Mouse (Mus musculus): Measurements from ENCODE around the gene Slc17a2. TPM values are rescaled to one million over a fixed set of nuclear protein-coding genes. Genes with fewer than 3 reads are reported as not detected.
"Not testable (repeated sequence)": the region's sequence is repeated elsewhere in the genome, so short reads cannot be mapped to it uniquely, and the experiment has no call there.

Slc17a2 gene
- polyA plus RNA-seq, 1 experiment from 2014 or later, result not detected

- H3K4me1 ChIP-seq, result peaks cover 43% of the 10 kb centered on the region
- 33% methylated on average over 12 of the region's 12 CpGs for WGBS
- H3K9me3 ChIP-seq, result no peaks in the 10 kb centered on the region
- H3K27me3 ChIP-seq (ENCODE audit: poor library complexity, severe bottlenecking), result no peaks in the 10 kb centered on the region
- H3K36me3 ChIP-seq (replicated peaks), result no peaks in the 10 kb centered on the region
- peak overlapping the region; percentile 61 for H3K4me3 ChIP-seq
- peak overlapping the region; percentile 91 for H3K27ac ChIP-seq
- peak; percentile 56 for DNase-seq (ENCODE audit: extremely low spot score, low spot score)
Observed at GRCm38 (mm10) chr13:23764324-23765171, 42.2 kb upstream of the Slc17a2 start.

- peak overlapping the region; percentile 61; the same call in 1 of the 2 replicates for H3K4me3 ChIP-seq
- peaks cover 37% of the 10 kb centered on the region for H3K4me1 ChIP-seq
- WGBS, result 57% methylated on average over 1 of the region's 1 CpGs
- H3K36me3 ChIP-seq (replicated peaks), result no peaks in the 10 kb centered on the region
- no peaks in the 10 kb centered on the region for H3K9me3 ChIP-seq
- peak overlapping the region; percentile 91 for H3K27ac ChIP-seq
- DNase-seq (ENCODE audit: extremely low spot score, low spot score), result no peak
- no peaks in the 10 kb centered on the region for H3K27me3 ChIP-seq (ENCODE audit: poor library complexity, severe bottlenecking)
Observed at GRCm38 (mm10) chr13:23765172-23765513, 41.6 kb upstream of the Slc17a2 start.

- no peak overlapping the region for H3K27ac ChIP-seq
- no peak for DNase-seq (ENCODE audit: extremely low spot score, low spot score)
Observed at GRCm38 (mm10) chr13:23766772-23767171, 40.0 kb upstream of the Slc17a2 start.

GRCm38 (mm10) chr13:23768834-23769397 lies 37.9 kb upstream of the Slc17a2 start:
- H3K9me3 ChIP-seq, result no peaks in the 10 kb centered on the region
- H3K4me3 ChIP-seq, result no peak overlapping the region
- 44% methylated on average over 5 of the region's 5 CpGs for WGBS
- peaks cover 28% of the 10 kb centered on the region for H3K4me1 ChIP-seq
- no peak for DNase-seq (ENCODE audit: extremely low spot score, low spot score)
- H3K27me3 ChIP-seq (ENCODE audit: poor library complexity, severe bottlenecking), result no peaks in the 10 kb centered on the region
- no peak overlapping the region for H3K27ac ChIP-seq
- no peaks in the 10 kb centered on the region for H3K36me3 ChIP-seq (replicated peaks)

More at GRCm38 (mm10) chr13:23766772-23767171, 40.0 kb upstream of the Slc17a2 start:
- peaks cover 32% of the 10 kb centered on the region for H3K4me1 ChIP-seq
- no peaks in the 10 kb centered on the region for H3K36me3 ChIP-seq (replicated peaks)
- H3K4me3 ChIP-seq, result no peak overlapping the region
- no peaks in the 10 kb centered on the region for H3K9me3 ChIP-seq
- H3K27me3 ChIP-seq (ENCODE audit: poor library complexity, severe bottlenecking), result no peaks in the 10 kb centered on the region

- not testable (repeated sequence) for H3K4me3 ChIP-seq; H3K36me3 ChIP-seq (replicated peaks); H3K9me3 ChIP-seq; H3K27me3 ChIP-seq (ENCODE audit: poor library complexity, severe bottlenecking); DNase-seq (ENCODE audit: extremely low spot score, low spot score); H3K27ac ChIP-seq
- peaks cover 21% of the 10 kb centered on the region for H3K4me1 ChIP-seq
- 79% methylated on average over 2 of the region's 2 CpGs for WGBS
Observed at GRCm38 (mm10) chr13:23769613-23770012, 37.2 kb upstream of the Slc17a2 start, which contains the start of gene Trim38. Gene Trim38, plus strand, starts transcription at chr13:23769913.

- H3K4me3 ChIP-seq, result peak overlapping the region; percentile 27; the same call in 1 of the 2 replicates
Observed at GRCm38 (mm10) chr13:23772561-23773313, 34.1 kb upstream of the Slc17a2 start.

GRCm38 (mm10) chr13:23778339-23778738 lies 28.5 kb upstream of the Slc17a2 start:
- H3K27ac ChIP-seq, result no peak overlapping the region
- no peaks in the 10 kb centered on the region for H3K9me3 ChIP-seq
- H3K4me3 ChIP-seq, result no peak overlapping the region
- H3K36me3 ChIP-seq (replicated peaks), result no peaks in the 10 kb centered on the region
- H3K4me1 ChIP-seq, result 0 out of 2 replicates have a peak, but pooled peaks cover 3% of the 10 kb centered on the region
- H3K27me3 ChIP-seq (ENCODE audit: poor library complexity, severe bottlenecking), result no peaks in the 10 kb centered on the region
- 95% methylated on average over 7 of the region's 7 CpGs for WGBS
- no peak for DNase-seq (ENCODE audit: extremely low spot score, low spot score)

More at GRCm38 (mm10) chr13:23772561-23773313, 34.1 kb upstream of the Slc17a2 start:
- no peaks in the 10 kb centered on the region for H3K9me3 ChIP-seq
- H3K36me3 ChIP-seq (replicated peaks), result no peaks in the 10 kb centered on the region
- WGBS, result 25% methylated on average over 21 of the region's 21 CpGs
- peaks cover 19% of the 10 kb centered on the region for H3K4me1 ChIP-seq
- DNase-seq (ENCODE audit: extremely low spot score, low spot score), result peak; percentile 60
- H3K27ac ChIP-seq, result peak overlapping the region; percentile 40; the same call in 1 of the 2 replicates
- no peaks in the 10 kb centered on the region for H3K27me3 ChIP-seq (ENCODE audit: poor library complexity, severe bottlenecking)

- DNase-seq (ENCODE audit: extremely low spot score, low spot score), result no peak
Observed at GRCm38 (mm10) chr13:23779025-23779424, 27.8 kb upstream of the Slc17a2 start.

GRCm38 (mm10) chr13:23792520-23792919 lies 14.3 kb upstream of the Slc17a2 start:
- Histone ChIP-seq H3K4me3 (no peak overlapping the region), H3K9me3 (no peaks in the 10 kb centered on the region), H3K36me3 (replicated peaks) (no peaks in the 10 kb centered on the region), H3K4me1 (no peaks in the 10 kb centered on the region), H3K27me3 (ENCODE audit: poor library complexity, severe bottlenecking) (no peaks in the 10 kb centered on the region), H3K27ac (no peak overlapping the region)
- WGBS, result 43% methylated on average over 2 of the region's 2 CpGs
- no peak for DNase-seq (ENCODE audit: extremely low spot score, low spot score)

More at GRCm38 (mm10) chr13:23779025-23779424, 27.8 kb upstream of the Slc17a2 start:
- Histone ChIP-seq H3K9me3 (no peaks in the 10 kb centered on the region), H3K4me3 (no peak overlapping the region), H3K4me1 (0 out of 2 replicates have a peak, but pooled peaks cover 3% of the 10 kb centered on the region), H3K27ac (no peak overlapping the region), H3K27me3 (ENCODE audit: poor library complexity, severe bottlenecking) (no peaks in the 10 kb centered on the region), H3K36me3 (replicated peaks) (no peaks in the 10 kb centered on the region)
- WGBS, result 86% methylated on average over 4 of the region's 4 CpGs

GRCm38 (mm10) chr13:23799405-23799804 lies 7.4 kb upstream of the Slc17a2 start:
- DNase-seq (ENCODE audit: extremely low spot score, low spot score), result no peak
- H3K4me1 ChIP-seq, result 0 out of 2 replicates have a peak, but pooled peaks cover 5% of the 10 kb centered on the region
- H3K9me3 ChIP-seq, result no peaks in the 10 kb centered on the region
- H3K27ac ChIP-seq, result no peak overlapping the region
- H3K4me3 ChIP-seq, result no peak overlapping the region
- H3K36me3 ChIP-seq (replicated peaks), result no peaks in the 10 kb centered on the region
- 87% methylated on average over 5 of the region's 5 CpGs for WGBS
- no peaks in the 10 kb centered on the region for H3K27me3 ChIP-seq (ENCODE audit: poor library complexity, severe bottlenecking)

GRCm38 (mm10) chr13:23804532-23804931 lies 2.3 kb upstream of the Slc17a2 start:
- 88% methylated on average over 2 of the region's 2 CpGs for WGBS
- no peak overlapping the region for H3K4me3 ChIP-seq

GRCm38 (mm10) chr13:23816148-23816547 lies 9.4 kb downstream of the Slc17a2 start:
- Histone ChIP-seq H3K4me1 (no peaks in the 10 kb centered on the region), H3K9me3 (no peaks in the 10 kb centered on the region), H3K27me3 (ENCODE audit: poor library complexity, severe bottlenecking) (no peaks in the 10 kb centered on the region), H3K36me3 (replicated peaks) (no peaks in the 10 kb centered on the region), H3K4me3 (no peak overlapping the region), H3K27ac (no peak overlapping the region)
- WGBS, result 62% methylated on average over 2 of the region's 2 CpGs
- no peak for DNase-seq (ENCODE audit: extremely low spot score, low spot score)

More at GRCm38 (mm10) chr13:23804532-23804931, 2.3 kb upstream of the Slc17a2 start:
- H3K36me3 ChIP-seq (replicated peaks), result no peaks in the 10 kb centered on the region
- no peaks in the 10 kb centered on the region for H3K4me1 ChIP-seq
- no peak for DNase-seq (ENCODE audit: extremely low spot score, low spot score)
- no peak overlapping the region for H3K27ac ChIP-seq
- H3K27me3 ChIP-seq (ENCODE audit: poor library complexity, severe bottlenecking), result no peaks in the 10 kb centered on the region
- H3K9me3 ChIP-seq, result no peaks in the 10 kb centered on the region
